Mouse (Mus musculus) limb, embryonic 10.5 days (tissue): ENCODE measurements around the gene Vmn2r47. TPM values are rescaled to one million over a fixed set of nuclear protein-coding genes. Genes with fewer than 3 reads are reported as not detected.
"Not testable (repeated sequence)": the region's sequence is repeated elsewhere in the genome, so short reads cannot be mapped to it uniquely, and the experiment has no call there.

Source experiments
- DNase-seq: peaks from one replicate; pipeline ENCODE4 v3.0.0-alpha.2; 2017; ENCODE audit warnings: low spot score
- H3K27ac ChIP-seq: fragments of 300-500 bp; sonication (generic); 2 replicates; pipeline ENCODE4 v1.5.1; 2016; ENCODE audit warnings: mild to moderate bottlenecking
- H3K27me3 ChIP-seq: fragments of 300-500 bp; sonication (generic); 2 replicates; pipeline ENCODE4 v1.6.1; 2016; ENCODE audit warnings: low read depth, mild to moderate bottlenecking; ENCODE audit not compliant: poor library complexity, severe bottlenecking
- H3K36me3 ChIP-seq: fragments of 300-500 bp; sonication (generic); 2 replicates; pipeline ENCODE4 v1.6.1; 2016; ENCODE audit warnings: mild to moderate bottlenecking, moderate library complexity
- H3K4me1 ChIP-seq: fragments of 300-500 bp; sonication (generic); 2 replicates; pipeline ENCODE4 v1.6.1; 2016
- H3K4me3 ChIP-seq: fragments of 300-500 bp; sonication (generic); 2 replicates; pipeline ENCODE4 v1.5.1; 2016; ENCODE audit warnings: mild to moderate bottlenecking, moderate library complexity
- H3K9me3 ChIP-seq: fragments of 300-500 bp; sonication (generic); replicated peaks from 2 replicates; pipeline ENCODE4 v1.6.1; 2016; ENCODE audit warnings: mild to moderate bottlenecking
- WGBS: fragments of 180-500 bp; shearing (Covaris S2); methylation state at CpG from one replicate; pipeline ENCODE4 v1.1.7; 2016; 5-methylcytosine and 5-hydroxymethylcytosine counted together
- polyA plus RNA-seq: library from polyadenylated mRNA; unstranded; fragments of >200 nt; fragmentation: Nextera tagmentation; extraction: Ambion mirVana; gene quantifications from 2 replicates; pipeline ENCODE4 v1.2.1, GENCODE M21; 2016

Gene Vmn2r47
- polyA plus RNA-seq: not detected in 2 replicates

DNA sequence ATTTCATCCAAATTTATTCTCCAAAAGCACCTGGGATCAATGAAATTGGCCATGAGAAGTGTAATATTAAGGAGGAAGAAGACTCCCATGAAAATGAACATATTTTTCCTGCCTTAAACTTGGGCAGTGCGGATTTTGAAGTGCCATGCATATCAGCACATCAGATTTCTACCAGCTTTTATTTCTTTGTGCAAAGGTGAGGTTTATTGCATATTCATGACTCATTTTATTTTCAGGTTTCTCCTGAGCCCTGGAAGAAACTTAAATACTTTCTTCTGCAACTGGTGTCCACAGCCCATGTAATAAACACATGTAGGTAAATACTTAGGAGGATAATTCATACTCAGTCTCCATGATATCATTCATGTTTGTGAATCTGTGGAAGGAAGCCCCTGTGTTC, at the start of gene Vmn2r47:
TSS of gene Vmn2r47 (minus strand) at position 101 of the 400 bp plus-strand sequence.
- no CpG with 5 or more reads among the region's 1 CpGs for WGBS
- not testable (repeated sequence) for DNase-seq, H3K4me1 ChIP-seq, H3K27me3 ChIP-seq, H3K27ac ChIP-seq, H3K9me3 ChIP-seq, H3K4me3 ChIP-seq, H3K36me3 ChIP-seq

DNA sequence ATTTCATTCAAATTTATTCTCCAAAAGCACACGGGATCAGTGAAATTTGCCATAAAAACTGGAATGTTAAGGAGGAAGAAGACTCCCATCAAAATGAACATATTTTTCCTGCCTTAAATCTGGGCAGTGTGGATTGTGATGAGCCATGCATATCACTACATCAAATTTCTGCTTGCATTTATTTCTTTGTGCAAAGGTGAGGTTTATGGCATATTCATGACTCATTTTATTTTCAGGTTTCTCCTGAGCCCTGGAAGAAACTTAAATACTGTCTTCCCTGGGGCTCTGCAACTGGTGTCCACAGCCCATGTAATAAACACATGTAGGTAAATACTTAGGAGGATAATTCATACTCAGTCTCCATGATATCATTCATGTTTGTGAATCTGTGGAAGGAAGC, 70.7 kb downstream of the Vmn2r47 start, which contains the start of gene Vmn2r46:
TSS of gene Vmn2r46 (minus strand) at position 101 of the 400 bp plus-strand sequence.
- H3K36me3 ChIP-seq, H3K4me3 ChIP-seq, H3K27me3 ChIP-seq, H3K9me3 ChIP-seq, DNase-seq, H3K4me1 ChIP-seq, H3K27ac ChIP-seq: not testable (repeated sequence)
- WGBS: no CpG with 5 or more reads among the region's 1 CpGs

Other genes with a start within 250 kb of the Vmn2r47 start
- gene Vmn2r46, start 70.8 kb downstream of the Vmn2r47 start, polyA plus RNA-seq: not detected in 2 replicates
- gene Vmn2r48, start 112.3 kb upstream of the Vmn2r47 start, polyA plus RNA-seq: not detected in 2 replicates
- gene Vmn2r49, start 150.9 kb upstream of the Vmn2r47 start, polyA plus RNA-seq: not detected in 2 replicates
- gene Vmn2r50, start 212.0 kb upstream of the Vmn2r47 start, polyA plus RNA-seq: not detected in 2 replicates